Mouse (Mus musculus) kidney, adult 2 months (tissue): ENCODE data around the gene Mmp14. TPM values are rescaled to one million over a fixed set of nuclear protein-coding genes. Genes with fewer than 3 reads are reported as not detected.
A peak's percentile ranks its signal among the peaks of the same experiment; 100 is the strongest.

Experiments used
- DNase-seq: peaks from one replicate; pipeline ENCODE4 v3.0.0; 2021
- H3K27ac ChIP-seq: fragments of 200-500 bp; 2 replicates; pipeline ENCODE4 v1.5.1; 2012; ENCODE audit warnings: low read depth, low read length, control low read depth, inconsistent platforms; ENCODE audit not compliant: insufficient read depth
- H3K27me3 ChIP-seq: fragments of 200-500 bp; replicated peaks from 2 replicates; pipeline ENCODE4 v1.6.1; 2012; ENCODE audit warnings: mild to moderate bottlenecking, moderate library complexity, low read length, inconsistent platforms; ENCODE audit not compliant: control insufficient read depth, insufficient read depth
- H3K36me3 ChIP-seq: fragments of 200-500 bp; 2 replicates; pipeline ENCODE4 v1.6.1; 2012; ENCODE audit warnings: mild to moderate bottlenecking, moderate library complexity, low read length, inconsistent platforms; ENCODE audit not compliant: control insufficient read depth, insufficient read depth
- H3K4me1 ChIP-seq: fragments of 200-500 bp; 2 replicates; pipeline ENCODE4 v1.6.1; 2011; ENCODE audit warnings: low read length; ENCODE audit not compliant: control insufficient read depth, insufficient read depth
- H3K4me3 ChIP-seq: fragments of 200-500 bp; 2 replicates; pipeline ENCODE4 v1.5.1; 2011; ENCODE audit warnings: mild to moderate bottlenecking, low read depth, low read length, control low read depth; ENCODE audit not compliant: insufficient read depth
- CTCF ChIP-seq: fragments of 200-500 bp; conservative IDR thresholded peaks from 2 replicates; pipeline ENCODE4 v1.5.1; 2011; ENCODE audit warnings: low read depth, mild to moderate bottlenecking, control low read depth, low read length, moderate library complexity, mixed read lengths; ENCODE audit not compliant: insufficient read depth, insufficient read length
- POLR2A ChIP-seq: fragments of 200-500 bp; IDR thresholded peaks from one replicate; pipeline ENCODE4 v1.6.1; 2011; ENCODE audit warnings: low read depth, low read length, control low read depth
- WGBS: fragments of 180-500 bp; shearing (Covaris S2); methylation state at CpG from one replicate; pipeline ENCODE4 v1.1.7; 2018; 5-methylcytosine and 5-hydroxymethylcytosine counted together
- polyA plus RNA-seq: library from polyadenylated mRNA; depleted of rRNA; stranded (reverse); fragments of >200 nt; gene quantifications from 2 replicates; pipeline ENCODE4 v1.2.3, GENCODE M21; 2012; rRNA removed

The Mmp14 gene
- polyA plus RNA-seq, 1 experiment: 37.2 TPM

GRCm38 (mm10) chr14:54487732-54488131, 56.3 kb downstream of the Mmp14 start:
- Histone ChIP-seq H3K4me1 (no peaks in the 10 kb centered on the region), H3K27me3 (no peaks in the 10 kb centered on the region), H3K4me3 (no peak overlapping the region), H3K27ac (no peak overlapping the region), H3K36me3 (no peaks in the 10 kb centered on the region)
- 65% methylated on average over 2 of the region's 2 CpGs for WGBS
- no peak for TF ChIP-seq CTCF
- TF ChIP-seq POLR2A: no peak
- no peak for DNase-seq

- Histone ChIP-seq H3K4me1 (no peaks in the 10 kb centered on the region), H3K4me3 (no peak overlapping the region), H3K27me3 (no peaks in the 10 kb centered on the region), H3K36me3 (no peaks in the 10 kb centered on the region), H3K27ac (no peak overlapping the region)
- no peak for TF ChIP-seq CTCF
- no peak for TF ChIP-seq POLR2A
- DNase-seq: no peak
Measured at GRCm38 (mm10) chr14:54488350-54488749, 56.9 kb downstream of the Mmp14 start.

GRCm38 (mm10) chr14:54492345-54493131, 61.1 kb downstream of the Mmp14 start:
- no peaks in the 10 kb centered on the region for H3K36me3 ChIP-seq
- no peak for DNase-seq
- WGBS: 71% methylated on average over 18 of the region's 18 CpGs
- no peak overlapping the region for H3K27ac ChIP-seq
- no peaks in the 10 kb centered on the region for H3K4me1 ChIP-seq
- TF ChIP-seq POLR2A: no peak
- TF ChIP-seq CTCF: no peak
- no peak overlapping the region for H3K4me3 ChIP-seq
- H3K27me3 ChIP-seq: no peaks in the 10 kb centered on the region

GRCm38 (mm10) chr14:54493236-54493635, 61.8 kb downstream of the Mmp14 start:
- TF ChIP-seq POLR2A (no peak), CTCF (no peak)
- Histone ChIP-seq H3K36me3 (no peaks in the 10 kb centered on the region), H3K4me3 (no peak overlapping the region), H3K27ac (no peak overlapping the region), H3K4me1 (no peaks in the 10 kb centered on the region), H3K27me3 (no peaks in the 10 kb centered on the region)
- no peak for DNase-seq
- WGBS: 91% methylated on average over 5 of the region's 5 CpGs

GRCm38 (mm10) chr14:54494234-54494633, 62.8 kb downstream of the Mmp14 start:
- Histone ChIP-seq H3K36me3 (no peaks in the 10 kb centered on the region), H3K27me3 (no peaks in the 10 kb centered on the region), H3K4me3 (no peak overlapping the region), H3K27ac (no peak overlapping the region), H3K4me1 (no peaks in the 10 kb centered on the region)
- peak; percentile 79 for DNase-seq
- under 1% methylated on average over 3 of the region's 3 CpGs for WGBS
- TF ChIP-seq CTCF (peak; percentile 97), POLR2A (no peak)

Other genes with a start within 250 kb of the Mmp14 start
- 773 and 775 TPM in 2 replicates for gene Dad1, start 177.5 kb upstream of the Mmp14 start, polyA plus RNA-seq
- 74.5 and 75.8 TPM in 2 replicates for gene Abhd4, start 177.4 kb upstream of the Mmp14 start, polyA plus RNA-seq
- not detected in 2 replicates for gene Olfr49, start 146.7 kb upstream of the Mmp14 start, polyA plus RNA-seq
- gene Oxa1l, start 70.8 kb upstream of the Mmp14 start, polyA plus RNA-seq: 153 and 182 TPM in 2 replicates
- gene Slc7a7, start 13.8 kb upstream of the Mmp14 start, polyA plus RNA-seq: 454 and 464 TPM in 2 replicates
- gene Mrpl52, start 4.7 kb upstream of the Mmp14 start, polyA plus RNA-seq: 366 and 425 TPM in 2 replicates
- gene Lrp10, start 32.5 kb downstream of the Mmp14 start, polyA plus RNA-seq: 168 and 211 TPM in 2 replicates
- 0.23 and 0.30 TPM in 2 replicates for gene Rem2, start 44.5 kb downstream of the Mmp14 start, polyA plus RNA-seq
- gene Prmt5, start 85.9 kb downstream of the Mmp14 start, polyA plus RNA-seq: 30.9 and 33.0 TPM in 2 replicates
- 9.6 and 10.0 TPM in 2 replicates for gene Haus4, start 123.0 kb downstream of the Mmp14 start, polyA plus RNA-seq
- 32.4 and 33.9 TPM in 2 replicates for gene Ajuba, start 145.9 kb downstream of the Mmp14 start, polyA plus RNA-seq
- 6.5 and 8.1 TPM in 2 replicates for gene 4931414P19Rik, start 174.4 kb downstream of the Mmp14 start, polyA plus RNA-seq
- gene Psmb5, start 186.4 kb downstream of the Mmp14 start, polyA plus RNA-seq: 244 and 276 TPM in 2 replicates
- not detected in 2 replicates for gene Psmb11, start 189.8 kb downstream of the Mmp14 start, polyA plus RNA-seq
- gene Gm17606, start 209.3 kb downstream of the Mmp14 start, polyA plus RNA-seq: not detected in 2 replicates
- gene Cdh24, start 209.8 kb downstream of the Mmp14 start, polyA plus RNA-seq: 1.2 and 1.5 TPM in 2 replicates